In genomic region chr4:129326191-129326590, GRCm38 (mm10) we compare ENCODE assay signal across 18 mouse cellular contexts. TPM values are rescaled to one million over a fixed set of nuclear protein-coding genes. Genes with fewer than 3 reads are reported as not detected.
DNase-seq lines count a peak whose midpoint lies in the region; TF ChIP-seq lines count a peak whose summit lies in the region.
"Had no signal": no experiment of that assay in that cellular context is flagged by ENCODE, and none has a peak within 500 bp of the region (broad histone marks: within the 10 kb centered on the region; RNA-seq: fewer than 3 reads in every experiment).

No protein-coding gene starts in this region.

- peaks cover 2% of the 10 kb centered on the region for H3K4me1 ChIP-seq in ES-Bruce4 (ENCODE audit: control insufficient read depth, insufficient read depth, low read length)

- TF ChIP-seq CTCF in ES-Bruce4 (IDR thresholded peaks at IDR 0.05; ENCODE audit: low read depth, low read length), result no peak

- H3K27me3 ChIP-seq in ES-Bruce4 (ENCODE audit: control insufficient read depth, insufficient read depth, low read length, poor library complexity, severe bottlenecking) (no peaks in the 10 kb centered on the region), myocyte (ENCODE audit: control insufficient read depth, insufficient read depth, insufficient read length) (no peaks in the 10 kb centered on the region)
- H3K27me3 ChIP-seq: CH12.LX; embryonic facial prominence, embryonic 12.5 days; forebrain, embryonic 15.5 days had no signal

- no peak overlapping the region for H3ac ChIP-seq in myocyte (ENCODE audit: control insufficient read depth, insufficient read length)

- peak overlapping the region; percentile 41 for H3K27ac ChIP-seq in ES-Bruce4 (ENCODE audit: insufficient read depth, low read length)
- H3K27ac ChIP-seq: embryonic facial prominence, embryonic 12.5 days; forebrain, embryonic 15.5 days; heart, adult 2 months; hindbrain, embryonic 10.5 days; hindbrain, embryonic 14.5 days had no signal

- H3K4me2 ChIP-seq in myocyte (ENCODE audit: low read depth), result peak overlapping the region; percentile 63
- H3K4me2 ChIP-seq: embryonic facial prominence, embryonic 12.5 days; forebrain, embryonic 15.5 days; heart, embryonic 11.5 days; hindbrain, embryonic 14.5 days had no signal

- H3K4me3 ChIP-seq in ES-Bruce4 (ENCODE audit: low read depth, low read length) (no peak overlapping the region), myocyte (no peak overlapping the region)
- H3K4me3 ChIP-seq: embryonic facial prominence, embryonic 12.5 days; forebrain, embryonic 15.5 days; heart, adult 2 months; hindbrain, embryonic 10.5 days had no signal

- TF ChIP-seq POLR2A in ES-Bruce4 (IDR thresholded peaks at IDR 0.05; ENCODE audit: insufficient read depth, low read length) (no peak), myocyte (IDR thresholded peaks at IDR 0.05; ENCODE audit: insufficient read length, low read depth) (no peak)

- no peak overlapping the region for H3K9ac ChIP-seq in ES-Bruce4 (ENCODE audit: low read depth, poor library complexity, severe bottlenecking)
- H3K9ac ChIP-seq: embryonic facial prominence, embryonic 12.5 days; forebrain, embryonic 15.5 days; hindbrain, embryonic 14.5 days had no signal

- TF ChIP-seq EP300 in ES-Bruce4 (IDR thresholded peaks at IDR 0.05; ENCODE audit: insufficient read depth, low read depth, low read length), result no peak

- H3K36me3 ChIP-seq in ES-Bruce4 (ENCODE audit: control insufficient read depth, insufficient read depth, low read length, poor library complexity, severe bottlenecking) (peaks cover 70% of the 10 kb centered on the region), myocyte (ENCODE audit: control insufficient read depth, insufficient read depth) (peaks cover 44% of the 10 kb centered on the region)

- DNase-seq in kidney, adult 11 months, result peak; percentile 58
- DNase-seq in kidney, postnatal 4 days, result no peak
- DNase-seq in kidney, postnatal 14 days, result peak; percentile 37
- no peak for DNase-seq in kidney, postnatal 10 days
- DNase-seq: adrenal gland, postnatal 10 days; cerebellum, adult 11 months; cerebellum, adult 8-10 months; cerebellum, postnatal 14 days; gastrocnemius, postnatal 10 days; heart, adult 2 months had no signal

- peaks cover 88% of the 10 kb centered on the region for H3K79me2 ChIP-seq in myocyte (ENCODE audit: control insufficient read depth, insufficient read depth)

- H3K9me3 ChIP-seq in ES-Bruce4 (replicated peaks; ENCODE audit: control insufficient read depth, insufficient read depth, low read length, poor library complexity, severe bottlenecking), result no peaks in the 10 kb centered on the region
- H3K9me3 ChIP-seq: embryonic facial prominence, embryonic 12.5 days; forebrain, embryonic 15.5 days; hindbrain, embryonic 10.5 days had no signal

TF ChIP-seq in myocyte, 11 proteins besides CTCF, POLR2A, EP300 and RAD21:
- TF ChIP-seq USF1 (IDR thresholded peaks at IDR 0.05; ENCODE audit: low read depth) (no peak), POLR2AphosphoS2 (IDR thresholded peaks at IDR 0.05; ENCODE audit: insufficient read length, low read depth) (no peak), SRF (IDR thresholded peaks at IDR 0.05; ENCODE audit: control insufficient read depth, insufficient read length, low read depth) (no peak), E2F4 (IDR thresholded peaks at IDR 0.05; ENCODE audit: insufficient read depth) (no peak), MYOG (IDR thresholded peaks at IDR 0.05; ENCODE audit: control insufficient read depth in 1 of 3, insufficient read depth in 1 of 3, insufficient read length in 2 of 3, low read depth in 2 of 3) (no peak), TCF12 (IDR thresholded peaks at IDR 0.05; ENCODE audit: insufficient read depth, poor library complexity, severe bottlenecking) (no peak), MAX (IDR thresholded peaks at IDR 0.05; ENCODE audit: low read depth) (no peak), TCF3 (IDR thresholded peaks at IDR 0.05; ENCODE audit: insufficient read length, low read depth) (no peak), REST (IDR thresholded peaks at IDR 0.05; ENCODE audit: insufficient read depth, insufficient read length) (no peak), MYOD1 (IDR thresholded peaks at IDR 0.05; ENCODE audit: control insufficient read depth in 1 of 3, insufficient read length in 2 of 3, low read depth in 2 of 3) (no peak), CEBPB (IDR thresholded peaks at IDR 0.05; ENCODE audit: insufficient read depth, poor library complexity, severe bottlenecking) (no peak)

RNA-seq across cellular contexts. Expression of gene Rbbp4, which starts 9.0 kb away (rescaled TPM):
- polyA plus RNA-seq in ES-Bruce4 (2011; ENCODE audit: insufficient read depth, insufficient read length, low read depth, missing spikeins), result 375 and 419 TPM in 2 replicates
- polyA plus RNA-seq in myocyte (2012; fragmentation: generic; extraction: Trizol), result 137 TPM

RNA-seq across cellular contexts. Expression of gene Zbtb8os, which starts 9.3 kb away (rescaled TPM):
- polyA plus RNA-seq in ES-Bruce4 (2011; ENCODE audit: insufficient read depth, insufficient read length, low read depth, missing spikeins), result 138 and 146 TPM in 2 replicates
- 34.5 TPM for polyA plus RNA-seq in myocyte (2012; fragmentation: generic; extraction: Trizol)

RNA-seq across cellular contexts. Expression of gene Sync, which starts 38.8 kb away (rescaled TPM):
- polyA plus RNA-seq in ES-Bruce4 (2011; ENCODE audit: insufficient read depth, insufficient read length, low read depth, missing spikeins) (0.87 and 0.90 TPM in 2 replicates), myocyte (2012; fragmentation: generic; extraction: Trizol) (51.1 TPM)

RNA-seq across cellular contexts. Expression of gene Zbtb8a, which starts 51.7 kb away (rescaled TPM):
- polyA plus RNA-seq in ES-Bruce4 (2011; ENCODE audit: insufficient read depth, insufficient read length, low read depth, missing spikeins), result 20.7 and 21.1 TPM in 2 replicates
- 5.8 TPM for polyA plus RNA-seq in myocyte (2012; fragmentation: generic; extraction: Trizol)

Comparison
In these comparisons a context has a peak if more than half of its experiments do, and no peak if none do; other contexts are left out.
1. DNase-seq: peak in kidney, adult 11 months (single experiment) and kidney, postnatal 14 days (single experiment); none in kidney, postnatal 4 days (0 of 2) and kidney, postnatal 10 days (single experiment).
2. RNA of gene Sync, which starts 38.8 kb away (polyA plus RNA-seq): 51.1 TPM in myocyte (single experiment); 0.87 to 0.90 TPM in ES-Bruce4; every median in the first group is over 10 times any median in the second.